Comparison of ENCODE assay signal across 8 mouse cellular contexts in genomic region chr11:46127621-46128547, GRCm38 (mm10). TPM values are rescaled to one million over a fixed set of nuclear protein-coding genes. Genes with fewer than 3 reads are reported as not detected.
DNase-seq lines count a peak whose midpoint lies in the region; ATAC-seq and TF ChIP-seq lines count a peak whose summit lies in the region.

No protein-coding gene starts in this region.

- no peak for ATAC-seq in forebrain, postnatal 0 days

- DNase-seq in c-Kit-positive CD71-negative TER-119-negative erythroid progenitor cells, embryonic 14.5 days (ENCODE audit: low read depth): peak; percentile 16
- DNase-seq in heart, adult 8-10 months (ENCODE audit: low spot score): peak; percentile 80
- DNase-seq in kidney, postnatal 14 days: peak; percentile 59
- peak; percentile 18 for DNase-seq in ovary, postnatal 14 days (ENCODE audit: low spot score)
- no peak for DNase-seq in right cerebral cortex, adult 2 months (ENCODE audit: low spot score in 2 of 2)
- no peak for DNase-seq in layer of hippocampus, adult 2 months (ENCODE audit: low spot score in 2 of 2)
- no peak for DNase-seq in retina, postnatal 1 day
- no peak for DNase-seq in forebrain, postnatal 0 days

- peaks cover 57% of the 10 kb centered on the region for H3K36me3 ChIP-seq in forebrain, postnatal 0 days (ENCODE audit: insufficient read depth)

- H3K9me3 ChIP-seq in forebrain, postnatal 0 days (ENCODE audit: low read length): no peaks in the 10 kb centered on the region

- no peak overlapping the region for H3K27ac ChIP-seq in layer of hippocampus, adult 2 months
- H3K27ac ChIP-seq in forebrain, postnatal 0 days (ENCODE audit: low read depth, low read length): no peak overlapping the region

- WGBS in forebrain, postnatal 0 days: 85% methylated on average over 15 of the region's 15 CpGs

- no peak overlapping the region for H3K9ac ChIP-seq in forebrain, postnatal 0 days

- no peak overlapping the region for H3K4me2 ChIP-seq in forebrain, postnatal 0 days (ENCODE audit: low read depth)

- no peak for TF ChIP-seq CTCF in layer of hippocampus, adult 2 months (conservative IDR thresholded peaks at IDR 0.05)
- no peak for TF ChIP-seq CTCF in forebrain, postnatal 0 days (IDR thresholded peaks at IDR 0.05; ENCODE audit: low read depth)

- no peaks in the 10 kb centered on the region for H3K27me3 ChIP-seq in forebrain, postnatal 0 days (ENCODE audit: insufficient read depth, low read length)

- no peaks in the 10 kb centered on the region for H3K4me1 ChIP-seq in forebrain, postnatal 0 days (ENCODE audit: insufficient read depth)

- no peak overlapping the region for H3K4me3 ChIP-seq in layer of hippocampus, adult 2 months
- H3K4me3 ChIP-seq in forebrain, postnatal 0 days (ENCODE audit: low read depth, low read length): no peak overlapping the region

RNA-seq across cellular contexts. Expression of gene Nipal4, which starts 38.4 kb away (rescaled TPM):
- total RNA-seq in heart, adult 8-10 months (2022): under 1 TPM in 1 of 4 experiments, not detected in 3; 0.08 TPM
- 1 to 10 TPM; 1.3 to 1.7 TPM for total RNA-seq in layer of hippocampus, adult 2 months (2021)
- total RNA-seq in forebrain, postnatal 0 days (2014; rRNA removed): 0.14 and 0.38 TPM in 2 replicates
- 0.06 and 0.07 TPM in 2 replicates for polyA plus RNA-seq in forebrain, postnatal 0 days (2015; fragmentation: Nextera tagmentation; extraction: Ambion mirVana)

Comparison
In these comparisons a context has a peak if more than half of its experiments do, and no peak if none do; other contexts are left out.
1. DNase-seq: peak in c-Kit-positive CD71-negative TER-119-negative erythroid progenitor cells, embryonic 14.5 days (single experiment), heart, adult 8-10 months (single experiment), kidney, postnatal 14 days (single experiment) and ovary, postnatal 14 days (single experiment); none in right cerebral cortex, adult 2 months (0 of 2), layer of hippocampus, adult 2 months (0 of 2), retina, postnatal 1 day (single experiment) and forebrain, postnatal 0 days (single experiment).